Mouse (Mus musculus) spleen, adult 2 months (tissue): ENCODE measurements around the gene Insr.

ENCODE experiments used
- CTCF ChIP-seq: fragments of 200-500 bp; IDR thresholded peaks from 2 replicates; pipeline ENCODE4 v1.5.1; 2011; ENCODE audit warnings: mild to moderate bottlenecking, inconsistent platforms; ENCODE audit not compliant: insufficient read depth, insufficient read length, insufficient replicate concordance; ENCODE audit errors: extremely low read depth
- POLR2A ChIP-seq: fragments of 200-500 bp; IDR thresholded peaks from 2 replicates; pipeline ENCODE4 v1.6.1; 2011; ENCODE audit warnings: low read depth, low read length, inconsistent platforms

- TF ChIP-seq CTCF (no peak), POLR2A (no peak)
Observed at GRCm38 (mm10) chr8:3251101-3251500, 28.3 kb downstream of the Insr start.
